Mouse (Mus musculus): ENCODE measurements around the gene Med1. TPM values are rescaled to one million over a fixed set of nuclear protein-coding genes. Genes with fewer than 3 reads are reported as not detected.

Med1 gene
- polyA plus RNA-seq, 1 experiment from 2014 or later: 83.3 TPM

GRCm38 (mm10) chr11:98142545-98142944 is 50.5 kb downstream of the Med1 start:
- H3K27me3 ChIP-seq (replicated peaks; ENCODE audit: low read depth, poor library complexity, severe bottlenecking): no peaks in the 10 kb centered on the region
- peaks cover 7% of the 10 kb centered on the region for H3K4me1 ChIP-seq
- WGBS: 84% methylated on average over 2 of the region's 2 CpGs
- no peak overlapping the region for H3K27ac ChIP-seq (replicated peaks)
- peaks cover 20% of the 10 kb centered on the region for H3K36me3 ChIP-seq (replicated peaks)
- no peak overlapping the region for H3K4me3 ChIP-seq
- H3K9me3 ChIP-seq: no peaks in the 10 kb centered on the region
- DNase-seq (ENCODE audit: low spot score): no peak

DNA sequence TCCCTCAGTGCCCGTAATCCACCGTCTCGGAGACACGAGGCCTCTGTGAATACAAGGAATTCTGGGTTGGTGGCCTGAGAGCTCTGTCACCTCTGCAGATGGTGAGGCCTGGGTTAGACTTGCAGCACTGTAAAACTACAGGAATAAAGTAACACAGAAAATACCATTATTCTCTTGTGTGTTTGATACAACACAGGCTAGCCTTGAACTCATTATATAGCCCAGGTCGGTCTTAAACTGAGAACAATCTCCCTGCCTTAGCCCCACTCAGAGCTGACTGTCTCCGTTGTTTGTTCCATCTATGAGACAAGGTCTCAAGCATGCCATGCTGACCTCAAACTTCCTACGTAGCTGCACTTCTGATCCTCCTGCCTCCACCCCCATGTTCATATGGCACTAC is 54.2 kb downstream of the Med1 start:
- no peak overlapping the region for H3K27ac ChIP-seq (replicated peaks)
- no peaks in the 10 kb centered on the region for H3K4me1 ChIP-seq
- WGBS: 86% methylated on average over 7 of the region's 7 CpGs
- H3K9me3 ChIP-seq: no peaks in the 10 kb centered on the region
- DNase-seq (ENCODE audit: low spot score): no peak
- no peak overlapping the region for H3K4me3 ChIP-seq
- peaks cover 27% of the 10 kb centered on the region for H3K36me3 ChIP-seq (replicated peaks)
- no peaks in the 10 kb centered on the region for H3K27me3 ChIP-seq (replicated peaks; ENCODE audit: low read depth, poor library complexity, severe bottlenecking)

GRCm38 (mm10) chr11:98137836-98138235 is 55.3 kb downstream of the Med1 start:
- no peak for DNase-seq (ENCODE audit: low spot score)
- peaks cover 27% of the 10 kb centered on the region for H3K36me3 ChIP-seq (replicated peaks)
- no peak overlapping the region for H3K27ac ChIP-seq (replicated peaks)
- no peak overlapping the region for H3K4me3 ChIP-seq
- 91% methylated on average over 11 of the region's 11 CpGs for WGBS
- no peaks in the 10 kb centered on the region for H3K4me1 ChIP-seq
- no peaks in the 10 kb centered on the region for H3K27me3 ChIP-seq (replicated peaks; ENCODE audit: low read depth, poor library complexity, severe bottlenecking)
- H3K9me3 ChIP-seq: no peaks in the 10 kb centered on the region

GRCm38 (mm10) chr11:98134951-98135350 is 58.1 kb downstream of the Med1 start:
- Histone ChIP-seq H3K9me3 (no peaks in the 10 kb centered on the region), H3K4me1 (no peaks in the 10 kb centered on the region), H3K27me3 (replicated peaks; ENCODE audit: low read depth, poor library complexity, severe bottlenecking) (no peaks in the 10 kb centered on the region), H3K4me3 (no peak overlapping the region), H3K36me3 (replicated peaks) (peaks cover 15% of the 10 kb centered on the region; the same call in 1 of the 2 replicates), H3K27ac (replicated peaks) (no peak overlapping the region)
- no peak for DNase-seq (ENCODE audit: low spot score)
- WGBS: 63% methylated on average over 4 of the region's 4 CpGs

GRCm38 (mm10) chr11:98123424-98123823 is 69.7 kb downstream of the Med1 start:
- no peak for DNase-seq (ENCODE audit: low spot score)
- H3K9me3 ChIP-seq: no peaks in the 10 kb centered on the region
- H3K4me3 ChIP-seq: no peak overlapping the region
- WGBS: 94% methylated on average over 5 of the region's 5 CpGs
- H3K27ac ChIP-seq (replicated peaks): no peak overlapping the region
- no peaks in the 10 kb centered on the region for H3K4me1 ChIP-seq
- H3K27me3 ChIP-seq (replicated peaks; ENCODE audit: low read depth, poor library complexity, severe bottlenecking): no peaks in the 10 kb centered on the region
- H3K36me3 ChIP-seq (replicated peaks): peaks cover 75% of the 10 kb centered on the region

- WGBS: 96% methylated on average over 1 of the region's 1 CpGs
- peaks cover 57% of the 10 kb centered on the region for H3K36me3 ChIP-seq (replicated peaks)
Measured at GRCm38 (mm10) chr11:98114363-98114762, 78.7 kb downstream of the Med1 start.

GRCm38 (mm10) chr11:98113504-98113903 is 79.6 kb downstream of the Med1 start:
- no peaks in the 10 kb centered on the region for H3K9me3 ChIP-seq
- no peak overlapping the region for H3K27ac ChIP-seq (replicated peaks)
- no peaks in the 10 kb centered on the region for H3K4me1 ChIP-seq
- H3K27me3 ChIP-seq (replicated peaks; ENCODE audit: low read depth, poor library complexity, severe bottlenecking): no peaks in the 10 kb centered on the region
- 72% methylated on average over 4 of the region's 4 CpGs for WGBS
- DNase-seq (ENCODE audit: low spot score): no peak
- H3K36me3 ChIP-seq (replicated peaks): peaks cover 62% of the 10 kb centered on the region
- no peak overlapping the region for H3K4me3 ChIP-seq

More at GRCm38 (mm10) chr11:98114363-98114762, 78.7 kb downstream of the Med1 start:
- H3K4me3 ChIP-seq: no peak overlapping the region
- H3K27ac ChIP-seq (replicated peaks): no peak overlapping the region
- DNase-seq (ENCODE audit: low spot score): no peak
- no peaks in the 10 kb centered on the region for H3K9me3 ChIP-seq
- H3K27me3 ChIP-seq (replicated peaks; ENCODE audit: low read depth, poor library complexity, severe bottlenecking): no peaks in the 10 kb centered on the region
- no peaks in the 10 kb centered on the region for H3K4me1 ChIP-seq

DNA sequence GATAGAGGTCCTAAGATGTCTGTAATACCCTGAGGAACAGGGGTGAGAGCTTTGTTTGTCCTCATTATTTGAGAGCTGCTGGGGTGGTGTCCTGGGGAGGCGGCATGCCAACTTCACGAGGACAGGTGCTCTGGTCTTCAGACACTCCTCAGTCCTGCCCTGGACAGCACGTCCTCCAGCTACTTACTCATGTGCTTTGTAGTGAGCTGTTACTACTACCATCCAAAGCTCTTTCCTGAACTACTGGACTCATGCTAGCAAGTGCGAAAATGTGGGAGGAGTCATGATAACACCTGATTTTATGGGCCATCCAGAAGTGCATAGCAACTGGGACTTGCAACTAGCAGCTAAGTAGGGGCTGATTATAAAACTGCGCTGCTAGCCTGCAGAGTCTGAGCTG is 83.4 kb downstream of the Med1 start:
- Histone ChIP-seq H3K9me3 (no peaks in the 10 kb centered on the region), H3K4me3 (no peak overlapping the region), H3K4me1 (no peaks in the 10 kb centered on the region), H3K36me3 (replicated peaks) (peaks cover 85% of the 10 kb centered on the region), H3K27me3 (replicated peaks; ENCODE audit: low read depth, poor library complexity, severe bottlenecking) (no peaks in the 10 kb centered on the region), H3K27ac (replicated peaks) (no peak overlapping the region)
- no peak for DNase-seq (ENCODE audit: low spot score)
- WGBS: 93% methylated on average over 5 of the region's 5 CpGs

Small RNA genes lying within 50 kb of the gene (microRNA-seq; reads per million reads assigned to microRNA genes)
- not detected for gene Gm27399

Other genes with a start within 250 kb of the Med1 start
- gene Plxdc1, start 206.8 kb downstream of the Med1 start, polyA plus RNA-seq (2016; fragmentation: Nextera tagmentation; extraction: Ambion mirVana): 0.07 and 0.13 TPM in 2 replicates
- gene Arl5c, start 197.1 kb downstream of the Med1 start, polyA plus RNA-seq (2016; fragmentation: Nextera tagmentation; extraction: Ambion mirVana): 15.6 and 19.2 TPM in 2 replicates
- gene Cacnb1, start 170.3 kb downstream of the Med1 start, polyA plus RNA-seq (2016; fragmentation: Nextera tagmentation; extraction: Ambion mirVana): 5.3 and 5.7 TPM in 2 replicates
- gene Rpl19, start 166.6 kb downstream of the Med1 start, polyA plus RNA-seq (2016; fragmentation: Nextera tagmentation; extraction: Ambion mirVana): 1,206 and 1,219 TPM in 2 replicates
- gene Stac2, start 139.8 kb downstream of the Med1 start, polyA plus RNA-seq (2016; fragmentation: Nextera tagmentation; extraction: Ambion mirVana): 0.25 and 0.47 TPM in 2 replicates
- 23.0 and 26.7 TPM in 2 replicates for gene Fbxl20, start 42.9 kb downstream of the Med1 start, polyA plus RNA-seq (2016; fragmentation: Nextera tagmentation; extraction: Ambion mirVana)
- gene Cdk12, start 9.8 kb upstream of the Med1 start, polyA plus RNA-seq (2016; fragmentation: Nextera tagmentation; extraction: Ambion mirVana): 12.7 and 13.0 TPM in 2 replicates
- 0.08 TPM in 1 of 2 replicates, not detected in the other for gene Neurod2, start 136.4 kb upstream of the Med1 start, polyA plus RNA-seq (2016; fragmentation: Nextera tagmentation; extraction: Ambion mirVana)
- gene Ppp1r1b, start 155.1 kb upstream of the Med1 start, polyA plus RNA-seq (2016; fragmentation: Nextera tagmentation; extraction: Ambion mirVana): 0.26 and 0.30 TPM in 2 replicates
- gene Stard3, start 165.1 kb upstream of the Med1 start, polyA plus RNA-seq (2016; fragmentation: Nextera tagmentation; extraction: Ambion mirVana): 40.8 and 41.7 TPM in 2 replicates
- not detected in 2 replicates for gene Tcap, start 190.5 kb upstream of the Med1 start, polyA plus RNA-seq (2016; fragmentation: Nextera tagmentation; extraction: Ambion mirVana)
- 0.17 and 0.30 TPM in 2 replicates for gene Pnmt, start 193.2 kb upstream of the Med1 start, polyA plus RNA-seq (2016; fragmentation: Nextera tagmentation; extraction: Ambion mirVana)
- gene Pgap3, start 207.2 kb upstream of the Med1 start, polyA plus RNA-seq (2016; fragmentation: Nextera tagmentation; extraction: Ambion mirVana): 9.6 TPM in 2 replicates
- gene Erbb2, start 219.2 kb upstream of the Med1 start, polyA plus RNA-seq (2016; fragmentation: Nextera tagmentation; extraction: Ambion mirVana): 27.5 and 29.5 TPM in 2 replicates
- 83.5 and 85.9 TPM in 2 replicates for gene Mien1, start 245.7 kb upstream of the Med1 start, polyA plus RNA-seq (2016; fragmentation: Nextera tagmentation; extraction: Ambion mirVana)

All from embryonic facial prominence, embryonic 10.5 days (tissue).